Mouse (Mus musculus) neural tube, embryonic 12.5 days (tissue): Measurements from ENCODE around the gene Sds. TPM values are rescaled to one million over a fixed set of nuclear protein-coding genes. Genes with fewer than 3 reads are reported as not detected.

Source experiments
- ATAC-seq: fragments of 200-750 bp; cut with Nextera tagmentation; 2 replicates; pipeline ENCODE4 v1.8.0; 2017; ENCODE audit warnings: low read depth, mild to moderate bottlenecking, moderate TSS enrichment, moderate library complexity; ENCODE audit not compliant: low FRiP score
- H3K27ac ChIP-seq: fragments of 300-500 bp; sonication (generic); 2 replicates; pipeline ENCODE4 v1.5.1; 2016
- H3K27me3 ChIP-seq: fragments of 300-500 bp; sonication (generic); replicated peaks from 2 replicates; pipeline ENCODE4 v1.6.1; 2016; ENCODE audit warnings: mild to moderate bottlenecking
- H3K36me3 ChIP-seq: fragments of 300-500 bp; sonication (generic); 2 replicates; pipeline ENCODE4 v1.6.1; 2016; ENCODE audit warnings: mild to moderate bottlenecking
- H3K4me1 ChIP-seq: fragments of 300-500 bp; sonication (generic); 2 replicates; pipeline ENCODE4 v1.6.1; 2016
- H3K4me2 ChIP-seq: fragments of 300-500 bp; sonication (generic); replicated peaks from 2 replicates; pipeline ENCODE4 v1.6.1; 2016; ENCODE audit warnings: mild to moderate bottlenecking
- H3K4me3 ChIP-seq: fragments of 300-500 bp; sonication (generic); 2 replicates; pipeline ENCODE4 v1.5.1; 2016
- H3K9ac ChIP-seq: fragments of 300-500 bp; sonication (generic); 2 replicates; pipeline ENCODE4 v1.6.1; 2016; ENCODE audit warnings: mild to moderate bottlenecking
- H3K9me3 ChIP-seq: fragments of 300-500 bp; sonication (generic); 2 replicates; pipeline ENCODE4 v1.6.1; 2016; ENCODE audit warnings: mild to moderate bottlenecking
- WGBS: fragments of 180-500 bp; shearing (Covaris S2); methylation state at CpG from one replicate; pipeline ENCODE4 v1.1.7; 2016; 5-methylcytosine and 5-hydroxymethylcytosine counted together
- polyA plus RNA-seq: library from polyadenylated mRNA; unstranded; fragments of >200 nt; fragmentation: Nextera tagmentation; extraction: Ambion mirVana; gene quantifications from 2 replicates; pipeline ENCODE4 v1.2.1, GENCODE M21; 2016

Gene Sds
- polyA plus RNA-seq: not detected in 2 replicates

DNA sequence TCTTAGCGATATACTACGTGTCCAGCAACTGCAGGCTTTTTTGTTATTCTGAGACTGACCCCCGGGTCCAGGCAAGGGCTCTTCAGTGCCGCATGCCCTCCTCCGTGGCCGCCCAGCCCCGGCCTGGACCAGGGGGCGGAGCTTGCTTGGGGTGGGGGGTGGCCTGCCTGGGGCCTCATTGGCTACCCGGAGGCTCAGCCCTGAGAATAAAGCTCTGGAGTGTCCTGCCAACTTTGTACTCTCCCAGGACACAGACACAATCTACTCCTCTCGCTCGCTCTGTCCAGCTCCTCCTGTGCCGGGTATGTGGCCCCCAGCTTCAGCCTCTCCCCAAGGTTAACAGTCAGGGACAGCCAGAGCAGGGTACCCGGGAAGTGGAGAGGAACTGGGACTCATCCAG, at the start of gene Sds:
Gene Sds, plus strand, starts transcription at position 231 of the 400 bp plus-strand sequence.
- no peak within 1 kb of the TSS; the same call in 1 of the 2 replicates for H3K9ac ChIP-seq
- H3K27me3 ChIP-seq: no peaks in the 10 kb centered on the region
- H3K27ac ChIP-seq: no peak within 1 kb of the TSS
- H3K4me2 ChIP-seq: no peak within 1 kb of the TSS
- H3K9me3 ChIP-seq: no peaks in the 10 kb centered on the region
- 14% methylated on average over 13 of the region's 13 CpGs for WGBS
- ATAC-seq: no peak
- no peak within 1 kb of the TSS for H3K4me3 ChIP-seq
- no peaks in the 10 kb centered on the region for H3K4me1 ChIP-seq
- no peaks in the 10 kb centered on the region for H3K36me3 ChIP-seq

- no peak for ATAC-seq
- Histone ChIP-seq H3K4me3 (peak overlapping the region; percentile 36), H3K27me3 (peaks cover 96% of the 10 kb centered on the region), H3K9ac (peak overlapping the region; percentile 64), H3K36me3 (no peaks in the 10 kb centered on the region), H3K27ac (peak overlapping the region; percentile 87), H3K9me3 (no peaks in the 10 kb centered on the region), H3K4me2 (peak overlapping the region; percentile 58), H3K4me1 (peaks cover 12% of the 10 kb centered on the region; the same call in 1 of the 2 replicates)
- WGBS: under 1% methylated on average over 10 of the region's 10 CpGs
These were observed 49.8 kb upstream of the Sds start for GRCm38 (mm10) chr5:120426572-120426971.

- peak overlapping the region; percentile 58 for H3K4me2 ChIP-seq
- no peak for ATAC-seq
- WGBS: under 1% methylated on average over 33 of the region's 33 CpGs
- H3K4me3 ChIP-seq: peak overlapping the region; percentile 36
- peaks cover 96% of the 10 kb centered on the region for H3K27me3 ChIP-seq
- H3K9me3 ChIP-seq: no peaks in the 10 kb centered on the region
- no peaks in the 10 kb centered on the region for H3K36me3 ChIP-seq
- H3K27ac ChIP-seq: peak overlapping the region; percentile 87
- H3K9ac ChIP-seq: peak overlapping the region; percentile 64
- peaks cover 11% of the 10 kb centered on the region; the same call in 1 of the 2 replicates for H3K4me1 ChIP-seq
These were observed 48.8 kb upstream of the Sds start for GRCm38 (mm10) chr5:120427451-120427938.

GRCm38 (mm10) chr5:120428189-120428838, 48.0 kb upstream of the Sds start:
- H3K9me3 ChIP-seq: no peaks in the 10 kb centered on the region
- peak overlapping the region; percentile 79 for H3K27ac ChIP-seq
- H3K4me1 ChIP-seq: peaks cover 11% of the 10 kb centered on the region; the same call in 1 of the 2 replicates
- H3K27me3 ChIP-seq: peaks cover 96% of the 10 kb centered on the region
- peak overlapping the region; percentile 64 for H3K9ac ChIP-seq
- WGBS: 1% methylated on average over 21 of the region's 21 CpGs
- H3K4me3 ChIP-seq: peak overlapping the region; percentile 36
- H3K4me2 ChIP-seq: peak overlapping the region; percentile 58
- no peak for ATAC-seq
- H3K36me3 ChIP-seq: no peaks in the 10 kb centered on the region

DNA sequence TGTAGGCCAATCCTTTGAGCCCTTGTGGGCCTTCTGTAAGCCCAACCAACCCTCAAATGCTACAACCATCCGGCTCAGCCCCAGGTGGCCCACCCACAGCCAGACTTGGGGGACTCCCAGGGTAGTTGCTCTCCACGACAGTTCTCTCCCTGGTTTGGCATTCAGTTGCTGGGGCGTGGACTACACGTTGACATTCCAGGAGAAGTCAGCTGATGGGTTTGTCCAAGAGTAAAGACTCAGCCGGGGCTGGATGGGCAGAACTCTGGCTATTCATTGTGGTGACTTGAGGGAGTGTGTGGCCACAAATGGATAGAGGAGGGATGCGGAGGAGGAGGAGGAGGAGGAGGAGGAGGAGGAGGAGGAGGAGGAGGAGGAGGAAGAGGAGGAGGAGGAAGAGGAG, 47.3 kb upstream of the Sds start:
- Histone ChIP-seq H3K27me3 (peaks cover 97% of the 10 kb centered on the region), H3K9me3 (no peaks in the 10 kb centered on the region), H3K27ac (peak overlapping the region; percentile 79), H3K36me3 (no peaks in the 10 kb centered on the region), H3K4me2 (peak overlapping the region; percentile 58), H3K9ac (peak overlapping the region; percentile 64), H3K4me1 (peaks cover 11% of the 10 kb centered on the region; the same call in 1 of the 2 replicates), H3K4me3 (peak overlapping the region; percentile 36)
- 0% methylated on average over 6 of the region's 6 CpGs for WGBS
- ATAC-seq: no peak

- peak overlapping the region; percentile 64 for H3K9ac ChIP-seq
- WGBS: 2% methylated on average over 6 of the region's 6 CpGs
- H3K27me3 ChIP-seq: peaks cover 97% of the 10 kb centered on the region
These were observed 46.6 kb upstream of the Sds start for GRCm38 (mm10) chr5:120429692-120430091.

GRCm38 (mm10) chr5:120431001-120431583, 45.2 kb upstream of the Sds start:
- H3K27ac ChIP-seq: peak overlapping the region; percentile 63
- H3K4me1 ChIP-seq: peaks cover 14% of the 10 kb centered on the region; the same call in 1 of the 2 replicates
- no peaks in the 10 kb centered on the region for H3K9me3 ChIP-seq
- peak overlapping the region; percentile 55 for H3K4me3 ChIP-seq
- H3K27me3 ChIP-seq: peaks cover 97% of the 10 kb centered on the region
- 2% methylated on average over 30 of the region's 30 CpGs for WGBS
- H3K36me3 ChIP-seq: peaks cover 3% of the 10 kb centered on the region; the same call in 1 of the 2 replicates
- ATAC-seq: no peak
- peak overlapping the region; percentile 90 for H3K9ac ChIP-seq
- peak overlapping the region; percentile 58 for H3K4me2 ChIP-seq

More at GRCm38 (mm10) chr5:120429692-120430091, 46.6 kb upstream of the Sds start:
- Histone ChIP-seq H3K4me1 (peaks cover 11% of the 10 kb centered on the region; the same call in 1 of the 2 replicates), H3K4me3 (peak overlapping the region; percentile 36), H3K9me3 (no peaks in the 10 kb centered on the region), H3K36me3 (no peaks in the 10 kb centered on the region), H3K27ac (peak overlapping the region; percentile 79; the same call in 1 of the 2 replicates), H3K4me2 (peak overlapping the region; percentile 58)
- no peak for ATAC-seq

DNA sequence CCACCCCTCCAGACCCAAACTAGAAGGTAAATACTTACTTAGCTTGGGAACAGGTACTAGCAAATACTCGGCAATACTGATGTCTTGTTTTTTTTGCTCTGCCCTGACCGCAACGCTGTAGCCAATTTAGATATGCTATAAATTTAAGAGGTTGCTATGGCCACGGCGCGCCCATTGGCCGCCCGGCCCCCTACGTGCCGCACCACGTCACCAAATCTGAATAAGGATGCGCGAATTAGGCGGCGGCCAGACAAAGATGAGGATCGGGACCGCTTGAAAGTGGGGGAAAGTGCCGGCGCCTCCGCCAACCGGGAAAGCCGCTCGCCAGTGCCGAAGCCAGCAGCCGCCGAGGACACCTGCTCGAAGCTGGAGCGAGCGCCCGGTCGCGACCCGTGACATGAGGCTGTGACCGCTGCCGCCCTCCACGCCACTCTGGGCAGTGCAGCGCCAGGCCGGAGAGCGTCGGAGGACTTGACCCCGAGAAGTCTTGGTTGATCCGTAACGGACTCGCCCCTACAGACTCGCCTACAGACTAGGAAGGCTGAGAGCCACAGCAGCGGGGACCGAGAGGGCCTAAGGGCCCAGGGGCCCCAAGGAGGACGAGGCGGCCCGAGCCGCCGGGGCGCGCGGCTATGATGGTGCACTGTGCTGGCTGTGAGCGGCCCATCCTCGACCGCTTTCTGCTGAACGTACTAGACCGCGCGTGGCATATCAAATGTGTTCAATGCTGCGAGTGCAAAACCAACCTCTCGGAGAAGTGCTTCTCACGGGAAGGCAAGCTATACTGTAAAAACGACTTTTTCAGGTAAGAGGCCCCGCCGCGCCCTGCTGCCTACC, 44.5 kb upstream of the Sds start, which contains the start of gene Lhx5:
Gene Lhx5, plus strand, starts transcription at position 51 of the 837 bp plus-strand sequence.
- Histone ChIP-seq H3K36me3 (peaks cover 3% of the 10 kb centered on the region; the same call in 1 of the 2 replicates), H3K9me3 (no peaks in the 10 kb centered on the region), H3K4me2 (peak within 1 kb of the TSS; percentile 58), H3K4me1 (peaks cover 14% of the 10 kb centered on the region; the same call in 1 of the 2 replicates), H3K9ac (peak within 1 kb of the TSS; percentile 90), H3K27me3 (peaks cover 97% of the 10 kb centered on the region), H3K4me3 (peak within 1 kb of the TSS; percentile 55), H3K27ac (peak within 1 kb of the TSS; percentile 82)
- peak; percentile 54 for ATAC-seq
- WGBS: under 1% methylated on average over 69 of the region's 69 CpGs

DNA sequence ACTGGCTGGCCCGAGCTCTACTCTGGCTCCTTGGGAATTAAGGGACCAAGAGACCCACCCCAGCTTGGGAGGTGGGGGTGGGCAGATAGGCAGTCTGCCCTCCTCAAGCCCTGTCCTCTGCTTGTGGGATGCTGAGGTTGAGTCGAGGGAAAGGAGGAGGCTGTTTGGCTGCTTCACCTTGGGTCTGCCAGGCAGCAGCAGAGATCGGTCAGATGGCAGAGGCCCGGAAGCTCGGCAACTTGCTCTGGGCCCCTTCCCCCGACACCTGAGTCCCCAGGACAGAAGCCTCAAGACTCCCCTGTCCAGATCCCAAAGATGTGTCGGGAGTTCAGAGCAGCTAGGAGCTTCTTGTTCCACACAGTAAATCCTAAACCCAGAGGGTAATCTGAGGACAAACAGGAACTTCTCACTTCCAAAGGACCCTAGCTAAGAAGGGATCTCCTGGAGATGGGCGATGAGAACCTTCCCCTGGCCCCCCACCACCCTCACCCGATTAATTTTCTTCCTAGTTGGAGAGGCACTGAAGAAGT, 43.8 kb upstream of the Sds start:
- WGBS: 2% methylated on average over 9 of the region's 9 CpGs
- peak overlapping the region; percentile 55 for H3K4me3 ChIP-seq
- peak overlapping the region; percentile 58 for H3K4me2 ChIP-seq
- H3K36me3 ChIP-seq: peaks cover 3% of the 10 kb centered on the region; the same call in 1 of the 2 replicates
- peak overlapping the region; percentile 82; the same call in 1 of the 2 replicates for H3K27ac ChIP-seq
- no peaks in the 10 kb centered on the region for H3K9me3 ChIP-seq
- peak overlapping the region; percentile 90 for H3K9ac ChIP-seq
- peaks cover 10% of the 10 kb centered on the region for H3K4me1 ChIP-seq
- ATAC-seq: no peak
- peaks cover 96% of the 10 kb centered on the region for H3K27me3 ChIP-seq

- H3K9me3 ChIP-seq: no peaks in the 10 kb centered on the region
- H3K4me3 ChIP-seq: peak overlapping the region; percentile 55
- H3K9ac ChIP-seq: peak overlapping the region; percentile 90
- peaks cover 96% of the 10 kb centered on the region for H3K27me3 ChIP-seq
- peak overlapping the region; percentile 68 for H3K4me2 ChIP-seq
- H3K4me1 ChIP-seq: peaks cover 14% of the 10 kb centered on the region
- WGBS: under 1% methylated on average over 13 of the region's 13 CpGs
- peaks cover 3% of the 10 kb centered on the region; the same call in 1 of the 2 replicates for H3K36me3 ChIP-seq
- no peak for ATAC-seq
- no peak overlapping the region for H3K27ac ChIP-seq
These were observed 43.1 kb upstream of the Sds start for GRCm38 (mm10) chr5:120433135-120433760.

- H3K36me3 ChIP-seq: peaks cover 3% of the 10 kb centered on the region; the same call in 1 of the 2 replicates
- 1% methylated on average over 21 of the region's 21 CpGs for WGBS
- H3K4me2 ChIP-seq: peak overlapping the region; percentile 68
- no peak overlapping the region; the same call in 1 of the 2 replicates for H3K27ac ChIP-seq
- H3K9me3 ChIP-seq: no peaks in the 10 kb centered on the region
- peaks cover 19% of the 10 kb centered on the region for H3K4me1 ChIP-seq
- no peak for ATAC-seq
- peak overlapping the region; percentile 55 for H3K4me3 ChIP-seq
- peaks cover 96% of the 10 kb centered on the region for H3K27me3 ChIP-seq
- peak overlapping the region; percentile 90 for H3K9ac ChIP-seq
These were observed 42.0 kb upstream of the Sds start for GRCm38 (mm10) chr5:120434231-120434735.
